Mouse (Mus musculus): ENCODE measurements at regions not wholly inside any gene's neighbourhood (a gene's known extent, or its start where the extent isn't known, plus 50 kb on each side); places are given as distances from the start of the nearest gene placed in this dataset.

DNA sequence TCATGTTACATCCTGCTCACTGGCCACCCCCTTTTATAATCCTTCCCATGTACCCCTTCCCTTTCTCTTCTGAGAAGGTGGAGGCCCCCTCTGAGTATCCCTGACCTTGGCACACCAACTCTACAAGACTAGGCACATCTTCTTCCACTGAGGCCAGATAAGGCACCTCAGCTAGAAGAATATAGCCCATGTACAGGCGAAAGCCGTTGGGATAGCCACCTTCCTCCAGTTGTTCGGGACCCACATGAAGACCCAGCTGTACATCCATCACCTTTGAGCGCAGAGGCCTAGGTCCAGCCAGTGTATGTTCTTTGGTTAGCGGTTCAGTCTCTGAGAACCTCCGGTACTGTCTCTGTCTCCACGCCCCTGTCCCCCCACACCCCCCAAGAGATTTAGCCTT, 189.9 kb downstream of the Spry2 start:
- no peak for DNase-seq

DNA sequence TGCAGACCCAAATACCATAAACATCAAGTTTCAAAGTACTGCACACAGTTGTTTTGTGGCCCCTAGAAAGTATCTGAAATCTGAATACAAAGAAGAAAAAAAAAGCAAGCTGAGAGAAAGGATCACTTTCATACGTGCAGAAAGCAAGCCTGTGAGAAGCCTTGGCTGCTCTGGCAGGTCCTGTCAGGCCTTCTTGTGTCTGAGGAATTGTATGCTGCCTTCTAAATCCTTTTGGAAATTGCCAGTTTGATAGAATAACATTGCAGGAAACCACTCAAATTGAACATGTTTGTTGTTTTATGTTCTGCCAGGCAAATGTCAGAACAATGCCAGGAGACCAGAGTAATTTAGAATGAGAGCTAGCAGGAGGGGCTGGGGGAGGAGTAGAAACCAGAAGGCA, 198.0 kb downstream of the Spry2 start:
- no peak for DNase-seq

DNA sequence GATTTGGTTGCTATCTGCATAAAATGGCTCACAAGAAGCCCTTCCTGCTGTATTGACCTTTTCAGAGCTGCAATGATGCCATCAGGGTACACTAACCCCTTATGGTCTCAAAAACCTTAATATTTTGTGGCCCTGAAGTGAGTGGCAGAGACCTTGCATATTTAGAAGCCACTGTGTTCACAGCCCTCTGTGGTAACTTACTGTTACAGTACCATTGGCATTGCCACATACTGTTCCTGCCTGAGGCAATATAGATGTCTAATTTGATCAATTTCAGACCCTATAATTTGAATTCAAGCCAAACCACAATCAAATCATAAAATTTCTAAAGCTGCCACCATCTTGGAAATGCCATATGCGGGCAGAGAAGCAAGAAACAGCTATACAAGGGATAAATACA, 198.5 kb downstream of the Spry2 start:
- no peak for DNase-seq

GRCm38 (mm10) chr14:105697398-105697797, 199.2 kb downstream of the Spry2 start:
- DNase-seq = no peak

DNA sequence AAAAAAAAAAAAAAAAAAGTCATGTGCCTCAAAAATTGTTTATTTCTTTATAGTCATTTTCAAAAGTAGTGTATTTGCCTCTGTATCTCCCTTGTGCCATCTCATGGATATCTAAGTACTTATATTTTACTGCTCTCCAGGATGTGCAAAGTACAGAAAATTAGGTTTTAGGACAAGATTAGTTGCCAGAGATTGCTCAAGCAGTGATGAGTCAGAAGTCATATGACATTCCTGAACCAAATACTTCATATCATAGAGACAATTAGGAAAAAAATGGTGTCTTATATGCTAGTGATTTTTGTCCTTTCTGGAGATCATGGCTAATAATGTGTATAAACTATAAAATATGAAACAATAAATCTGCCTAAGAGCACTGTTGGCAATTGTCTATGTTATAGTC, 201.7 kb downstream of the Spry2 start:
- no peak for DNase-seq

DNA sequence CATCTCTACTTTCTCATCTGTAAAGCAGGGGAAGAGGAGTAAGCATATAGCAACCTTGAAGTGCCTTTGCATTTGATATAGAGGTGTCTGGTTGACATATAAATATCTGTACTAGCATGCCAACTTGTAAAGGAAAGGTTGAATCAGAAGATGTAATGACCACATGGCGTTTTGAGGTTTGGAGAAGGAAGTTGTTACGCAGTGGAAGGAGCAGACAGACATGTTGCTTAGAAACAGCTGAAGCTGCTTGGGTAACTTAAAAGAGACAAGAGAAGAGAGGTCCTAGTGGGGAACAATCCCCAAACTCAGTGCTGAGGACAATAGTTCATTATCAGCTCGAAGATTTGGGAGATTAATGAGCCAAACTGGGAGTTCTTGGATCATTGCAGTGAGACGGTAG, 202.9 kb downstream of the Spry2 start:
- DNase-seq = no peak

- DNase-seq = peak; percentile 9
These were observed 211.7 kb downstream of the Spry2 start for GRCm38 (mm10) chr14:105684826-105685465.

DNA sequence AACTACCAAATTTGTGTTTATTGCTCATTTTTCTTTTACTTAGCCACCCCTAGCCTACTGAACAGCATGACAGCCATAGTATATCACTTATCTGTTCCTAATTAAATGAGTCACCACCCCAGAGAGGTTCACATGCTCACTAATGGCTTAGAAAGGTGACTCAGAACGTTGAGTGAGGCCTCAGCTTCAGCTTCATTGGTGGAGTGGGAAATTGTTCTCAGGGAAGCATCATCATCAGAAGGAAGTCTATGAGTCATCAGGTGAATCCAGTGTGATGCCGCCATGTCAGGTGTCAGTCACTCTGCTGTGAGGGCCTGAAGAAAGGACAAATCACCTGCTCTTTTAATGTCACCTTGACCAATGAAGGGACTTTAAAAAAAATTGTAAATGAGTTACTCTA, 212.3 kb downstream of the Spry2 start:
- DNase-seq = no peak

DNA sequence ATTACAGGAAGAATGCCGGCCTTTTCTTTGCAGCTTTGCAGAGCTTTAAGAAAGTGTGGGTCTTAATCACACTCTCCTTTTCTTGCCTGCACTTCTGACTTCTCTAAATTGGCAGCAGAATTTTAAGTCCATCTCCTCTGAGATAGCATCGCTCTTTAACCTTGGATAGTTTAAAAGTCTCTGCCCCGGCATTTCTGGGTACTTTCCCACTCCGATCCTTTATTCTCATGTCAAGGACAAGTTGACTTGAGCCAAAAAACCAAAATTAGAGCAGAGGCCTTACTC, 220.0 kb downstream of the Spry2 start:
- DNase-seq = no peak

GRCm38 (mm10) chr14:105675801-105676645, 220.6 kb downstream of the Spry2 start:
- no peak for DNase-seq

DNA sequence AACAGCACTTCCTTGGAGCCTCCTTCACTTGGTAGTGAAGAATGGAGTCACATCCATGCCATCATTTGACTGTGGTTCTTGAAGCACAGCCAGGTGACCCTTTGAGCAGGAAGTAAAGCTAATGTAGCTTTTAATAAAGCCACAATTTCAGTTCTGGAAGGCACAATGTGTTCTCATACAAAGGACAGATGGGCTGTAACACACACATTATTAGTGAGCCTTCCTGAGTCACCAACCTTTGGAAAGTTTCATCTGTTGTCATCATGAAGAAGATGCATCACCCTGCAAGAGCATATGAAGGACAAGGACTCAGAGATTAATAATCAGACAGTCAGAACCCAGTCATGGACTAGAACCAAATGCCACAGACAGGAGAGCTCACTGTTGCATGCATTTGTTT, 221.6 kb downstream of the Spry2 start:
- DNase-seq = no peak

GRCm38 (mm10) chr14:105668969-105669368, 227.7 kb downstream of the Spry2 start:
- DNase-seq = peak; percentile 11

GRCm38 (mm10) chr14:105664671-105665198, 231.9 kb downstream of the Spry2 start:
- no peak for DNase-seq

DNA sequence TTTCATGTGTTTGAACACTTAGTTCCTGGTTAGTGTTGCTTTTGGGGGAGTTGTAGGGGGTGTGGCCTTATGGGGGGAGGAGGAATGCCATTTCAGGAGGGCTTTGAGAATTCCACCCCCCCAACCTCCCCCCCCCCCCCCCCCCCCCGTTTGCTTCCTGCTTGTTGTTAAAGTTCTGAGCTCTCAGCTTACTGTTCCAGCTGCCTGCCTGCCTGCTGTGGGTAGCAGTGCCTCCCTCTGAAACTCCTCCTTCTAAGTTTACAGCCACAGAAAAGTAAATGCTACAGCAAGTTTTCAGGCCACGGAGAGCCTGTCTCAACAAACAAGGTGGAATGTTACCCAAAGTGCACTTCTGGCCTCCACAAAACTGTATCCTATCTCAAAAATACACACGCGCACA, 233.1 kb downstream of the Spry2 start:
- DNase-seq = no peak

DNA sequence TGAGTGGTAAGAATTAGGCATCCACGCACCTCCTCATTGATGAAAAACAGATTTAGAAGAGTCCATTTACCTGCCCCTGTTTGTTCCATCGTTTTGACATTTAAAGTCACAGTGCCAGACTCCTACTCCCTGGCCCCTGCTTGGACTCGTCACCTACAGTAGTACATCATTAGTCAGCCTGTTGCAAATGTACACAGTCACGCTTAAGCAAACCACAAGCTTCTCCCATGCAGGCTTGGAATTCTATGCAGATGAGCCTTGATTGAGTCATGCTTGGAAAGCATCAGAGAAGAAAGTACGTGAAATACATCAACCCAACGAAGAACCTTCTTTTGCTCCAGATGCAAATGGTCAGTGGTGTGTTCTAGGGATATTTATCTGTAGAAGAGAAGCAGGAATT, 233.8 kb downstream of the Spry2 start:
- DNase-seq = no peak

- no peak for DNase-seq
These were observed 238.3 kb downstream of the Spry2 start for GRCm38 (mm10) chr14:105658316-105658715.

- DNase-seq = no peak
These were observed 249.5 kb downstream of the Spry2 start for GRCm38 (mm10) chr14:105647166-105647565.

GRCm38 (mm10) chr14:105644428-105644827, 252.2 kb downstream of the Spry2 start:
- DNase-seq = no peak

DNA sequence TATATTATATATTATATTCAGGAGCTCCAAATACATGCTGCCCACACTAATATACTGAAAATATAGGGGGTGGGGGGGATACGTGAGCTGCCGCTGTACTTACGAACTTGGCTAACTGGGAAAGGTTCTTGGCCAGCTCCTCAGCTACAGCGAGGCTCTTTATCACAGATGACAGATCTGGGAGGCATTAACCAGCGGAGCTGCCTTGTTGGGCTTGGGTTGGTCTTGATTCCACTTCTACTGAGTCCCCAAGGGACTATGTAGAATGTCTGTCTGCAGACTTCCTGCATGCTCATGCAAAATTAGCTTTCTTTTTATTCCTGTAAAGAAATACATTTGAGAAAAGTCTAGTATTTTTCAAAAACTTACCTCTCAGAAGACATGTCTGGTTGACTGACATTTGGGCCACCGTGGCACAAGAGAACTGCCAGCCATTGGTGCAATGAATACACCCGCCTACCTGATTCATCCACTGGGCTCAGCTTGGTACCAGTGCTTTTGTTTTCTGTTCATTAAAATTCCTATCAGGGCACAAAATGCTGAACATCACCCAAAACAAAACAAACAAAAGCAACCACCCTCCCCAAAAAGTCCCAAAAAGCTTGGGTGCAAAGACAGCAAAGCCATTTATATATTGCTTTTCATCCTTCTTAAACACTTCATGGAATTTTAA, 253.2 kb downstream of the Spry2 start:
- DNase-seq = no peak

DNA sequence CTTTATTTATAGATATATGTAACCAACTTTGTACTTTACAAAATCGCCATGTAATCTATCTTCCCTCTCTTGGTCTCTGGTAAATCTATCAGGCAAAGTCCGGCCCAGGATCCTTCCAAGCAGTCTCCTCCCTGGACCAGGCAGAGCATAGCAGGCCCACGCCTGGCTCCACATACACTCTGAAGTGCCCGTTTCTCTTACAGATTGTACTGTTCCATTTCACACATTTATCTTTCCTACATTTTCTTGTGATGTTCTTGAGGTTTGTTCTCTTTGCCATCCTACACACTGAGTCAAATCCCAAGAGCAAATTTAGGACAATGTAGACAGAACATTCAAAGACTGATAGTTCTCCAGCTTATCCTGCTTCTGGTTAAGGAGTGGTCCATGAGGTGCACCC, 264.3 kb downstream of the Spry2 start:
- DNase-seq = no peak

GRCm38 (mm10) chr14:105631681-105632031, 265.0 kb downstream of the Spry2 start:
- DNase-seq = no peak

DNA sequence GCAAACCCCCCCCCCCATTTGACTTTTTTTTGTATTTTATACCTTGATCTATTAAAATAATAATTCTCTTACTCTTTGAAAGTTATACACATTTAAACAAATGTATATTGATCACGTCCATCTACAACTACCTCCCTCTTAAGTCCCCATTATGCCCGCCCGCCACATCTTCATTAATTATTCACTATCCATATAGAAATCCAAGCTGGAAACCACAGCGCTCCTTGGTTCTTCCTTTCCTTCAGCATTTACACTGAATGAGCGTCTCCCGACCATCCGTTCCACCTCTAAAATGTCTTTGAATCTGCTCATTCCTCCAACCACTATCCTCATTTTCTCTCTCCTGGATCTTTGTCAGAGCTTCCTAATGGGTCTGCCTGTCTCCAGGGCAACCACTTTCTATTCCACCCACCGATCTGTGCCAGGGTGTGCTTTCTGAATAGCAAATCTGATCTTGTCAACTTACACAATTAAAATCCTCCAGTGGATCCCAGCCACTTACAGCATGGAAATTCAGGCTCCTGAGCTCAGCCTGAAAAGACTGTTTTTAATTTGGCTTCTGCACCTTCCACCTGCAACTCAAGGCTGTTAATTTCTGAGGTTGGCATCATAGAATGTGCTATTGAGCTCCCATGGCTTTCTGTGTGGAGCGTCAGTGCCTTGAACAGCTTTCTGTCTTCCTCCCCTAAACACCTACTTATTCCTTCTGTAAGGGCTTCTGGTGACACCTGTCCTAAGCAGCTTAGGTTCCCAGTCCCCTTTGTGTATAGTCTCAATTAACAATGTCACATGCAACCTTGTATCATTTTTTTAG, 265.5 kb downstream of the Spry2 start:
- DNase-seq = no peak

- no peak for DNase-seq
These were observed 266.2 kb downstream of the Spry2 start for GRCm38 (mm10) chr14:105630444-105630843.
